Mouse (Mus musculus) layer of hippocampus, postnatal 36 days (tissue): Measurements from ENCODE around the gene Cdca5. TPM values are rescaled to one million over a fixed set of nuclear protein-coding genes. Genes with fewer than 3 reads are reported as not detected.
A peak's percentile ranks its signal among the peaks of the same experiment; 100 is the strongest.

Experiments used
- DNase-seq, 2 experiments: peaks; one replicate each; pipeline ENCODE4 v3.0.0; 2022
- total RNA-seq, 2 experiments: library from RNA; stranded (reverse); gene quantifications; 2 replicates each; pipeline ENCODE4 v1.2.3; 2021

Gene Cdca5
- total RNA-seq, 2 experiments from 2014 or later, result 0.17 to 0.43 TPM

DNA sequence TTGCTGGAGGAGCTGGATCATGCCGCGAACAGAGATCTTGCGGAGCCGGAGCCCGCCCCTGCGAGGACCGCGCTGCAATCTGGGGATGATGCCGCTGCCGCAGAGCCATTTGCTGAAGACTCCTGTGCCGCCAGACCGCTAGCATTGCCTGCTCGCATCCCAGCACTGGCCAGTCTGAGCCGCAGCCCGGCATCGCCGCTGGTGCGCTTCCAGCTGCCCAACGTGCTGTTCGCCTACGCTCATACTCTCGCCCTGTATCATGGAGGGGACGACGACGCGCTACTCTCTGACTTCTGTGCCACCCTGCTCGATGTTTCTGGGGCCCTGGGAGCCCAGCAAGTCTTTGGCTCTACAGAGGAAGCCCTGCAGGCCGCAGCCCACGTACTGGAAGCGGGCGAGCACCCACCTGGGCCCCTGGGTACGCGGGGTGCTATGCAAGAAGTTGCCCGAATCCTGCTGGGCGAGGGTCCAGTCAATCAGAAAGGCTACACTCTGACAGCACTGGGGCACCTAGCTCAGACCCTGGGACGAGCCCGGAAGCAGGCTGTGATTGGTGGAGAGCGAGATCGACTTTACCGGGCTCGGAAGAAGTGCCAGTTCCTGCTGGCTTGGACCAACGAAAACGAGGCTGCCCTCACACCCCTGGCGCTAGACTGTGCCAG lies 23.0 kb upstream of the Cdca5 start:
- peak; percentile 45 for DNase-seq

DNA sequence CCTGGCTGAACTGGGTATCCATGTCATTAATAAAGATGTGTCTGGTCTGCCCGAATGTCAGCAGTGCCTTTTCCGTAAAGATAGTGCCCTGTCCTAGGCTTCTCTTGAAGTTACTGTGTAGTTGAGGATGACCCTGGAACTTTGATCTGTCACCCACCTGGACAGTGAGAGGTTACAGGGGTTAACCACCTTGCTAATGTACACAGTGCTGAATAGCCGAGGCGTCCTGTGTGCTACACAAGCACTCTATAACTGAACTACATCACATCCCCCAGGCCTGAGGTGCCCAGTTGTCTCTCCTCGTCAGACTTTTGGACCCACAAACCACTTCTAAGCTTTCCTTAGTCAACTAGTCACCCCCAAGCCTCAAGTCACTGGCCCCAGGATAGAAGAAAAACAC lies 22.4 kb upstream of the Cdca5 start:
- DNase-seq, result no peak

DNA sequence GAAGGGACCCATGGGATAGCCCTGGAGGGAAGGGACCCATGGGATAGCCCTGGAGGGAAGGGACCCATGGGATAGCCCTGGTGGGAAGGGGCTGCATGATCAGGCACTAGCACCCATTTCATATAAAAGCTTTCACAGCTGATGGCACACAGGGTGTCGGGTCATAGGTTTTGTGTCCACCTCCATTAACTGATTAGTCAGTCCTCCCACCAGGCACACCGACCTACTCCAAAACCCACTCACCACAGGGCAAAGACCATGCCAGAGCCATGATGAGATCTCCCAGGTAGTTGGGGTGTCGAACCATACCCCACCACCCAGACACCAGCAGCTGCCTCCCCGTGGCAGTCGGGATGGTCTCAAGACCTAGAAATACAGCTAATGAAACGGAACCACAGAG lies 21.7 kb upstream of the Cdca5 start:
- no peak for DNase-seq

GRCm38 (mm10) chr19:6066571-6066970 lies 18.2 kb upstream of the Cdca5 start:
- DNase-seq, result peak in 1 of 2 experiments; percentile 21

- DNase-seq, result peak; percentile 75 to 81
Observed at GRCm38 (mm10) chr19:6067011-6067723, 17.6 kb upstream of the Cdca5 start.

GRCm38 (mm10) chr19:6067724-6068415 lies 16.9 kb upstream of the Cdca5 start, which contains the start of gene Tm7sf2:
Gene Tm7sf2 (minus strand): TSS chr19:6068373.
- peak; percentile 86 to 87 for DNase-seq

DNA sequence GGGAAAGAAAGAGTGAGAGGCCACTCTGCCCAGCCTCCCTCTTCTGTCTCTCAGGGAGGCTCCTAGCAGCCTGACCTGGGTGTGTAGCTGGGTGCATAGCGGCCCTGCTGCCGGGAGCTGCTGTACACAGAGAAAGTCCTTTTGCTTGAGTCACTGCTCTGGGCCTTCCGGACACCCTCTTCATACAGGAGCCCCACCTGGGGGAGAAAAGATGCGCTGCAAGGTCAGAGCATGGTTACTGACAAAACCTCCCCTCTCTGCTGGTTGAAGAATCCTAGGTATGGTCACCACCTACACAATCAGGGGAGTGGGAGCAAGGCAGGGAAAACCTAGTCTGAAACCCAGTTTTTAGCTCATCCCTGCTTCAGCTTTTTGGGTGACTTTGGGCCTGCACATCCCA lies 15.8 kb upstream of the Cdca5 start:
- DNase-seq, result no peak

- DNase-seq, result no peak
Observed at GRCm38 (mm10) chr19:6069851-6070250, 14.9 kb upstream of the Cdca5 start.

DNA sequence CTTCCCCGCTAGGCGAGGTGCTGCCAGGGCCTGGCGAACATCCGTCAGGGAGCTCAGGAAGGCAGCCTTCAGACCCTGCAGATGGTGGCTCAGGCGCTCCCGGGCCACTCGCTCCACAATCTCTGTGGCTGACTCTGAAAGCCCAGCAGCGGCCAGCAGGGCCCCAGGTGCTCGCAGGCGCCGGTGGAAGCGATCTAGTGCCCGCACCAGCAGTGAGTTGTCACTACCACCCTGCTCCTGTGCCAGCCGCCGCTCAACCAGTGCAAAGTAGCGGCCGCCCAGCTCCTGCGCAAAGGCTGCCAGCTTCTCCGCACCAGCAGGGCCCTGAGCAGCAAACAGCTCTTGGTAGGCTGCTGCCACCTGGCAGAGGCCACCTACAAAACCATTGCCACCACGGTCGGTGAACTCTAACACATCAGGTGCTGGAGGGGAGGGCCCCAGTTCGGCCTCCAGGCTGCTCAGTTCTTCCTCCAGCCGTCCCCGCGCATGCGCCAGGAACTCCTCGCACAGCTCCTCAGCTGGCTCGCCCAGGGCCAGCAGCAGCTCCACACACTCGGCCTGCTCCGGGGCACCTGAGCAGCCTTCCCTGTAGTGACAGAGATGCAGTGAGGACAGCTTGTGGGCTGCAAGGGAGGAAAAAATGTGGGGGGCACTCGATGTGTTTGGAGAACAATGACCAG lies 14.1 kb upstream of the Cdca5 start:
- DNase-seq, result no peak

DNA sequence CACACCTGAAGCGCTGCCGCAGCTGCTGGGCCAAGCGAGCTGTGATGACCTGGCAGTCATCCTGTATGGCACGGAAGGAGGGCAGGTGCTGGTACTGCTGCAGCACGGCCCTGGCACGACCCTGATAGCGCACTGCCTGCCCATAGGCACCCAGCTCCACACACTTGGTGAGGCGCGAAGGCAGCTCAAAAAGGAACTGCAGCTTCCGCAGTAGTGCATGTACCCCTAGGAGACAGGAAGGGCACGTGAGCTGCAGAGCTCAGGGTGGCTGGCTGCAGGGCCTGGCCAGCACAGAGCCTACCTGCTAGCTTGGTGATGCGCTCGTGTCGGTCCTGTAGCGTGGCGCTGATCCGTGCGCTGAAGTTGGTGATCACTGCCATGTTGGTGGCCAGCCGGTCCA lies 13.5 kb upstream of the Cdca5 start:
- no peak for DNase-seq

- no peak for DNase-seq
Observed at GRCm38 (mm10) chr19:6073889-6074288, 10.9 kb upstream of the Cdca5 start.

DNA sequence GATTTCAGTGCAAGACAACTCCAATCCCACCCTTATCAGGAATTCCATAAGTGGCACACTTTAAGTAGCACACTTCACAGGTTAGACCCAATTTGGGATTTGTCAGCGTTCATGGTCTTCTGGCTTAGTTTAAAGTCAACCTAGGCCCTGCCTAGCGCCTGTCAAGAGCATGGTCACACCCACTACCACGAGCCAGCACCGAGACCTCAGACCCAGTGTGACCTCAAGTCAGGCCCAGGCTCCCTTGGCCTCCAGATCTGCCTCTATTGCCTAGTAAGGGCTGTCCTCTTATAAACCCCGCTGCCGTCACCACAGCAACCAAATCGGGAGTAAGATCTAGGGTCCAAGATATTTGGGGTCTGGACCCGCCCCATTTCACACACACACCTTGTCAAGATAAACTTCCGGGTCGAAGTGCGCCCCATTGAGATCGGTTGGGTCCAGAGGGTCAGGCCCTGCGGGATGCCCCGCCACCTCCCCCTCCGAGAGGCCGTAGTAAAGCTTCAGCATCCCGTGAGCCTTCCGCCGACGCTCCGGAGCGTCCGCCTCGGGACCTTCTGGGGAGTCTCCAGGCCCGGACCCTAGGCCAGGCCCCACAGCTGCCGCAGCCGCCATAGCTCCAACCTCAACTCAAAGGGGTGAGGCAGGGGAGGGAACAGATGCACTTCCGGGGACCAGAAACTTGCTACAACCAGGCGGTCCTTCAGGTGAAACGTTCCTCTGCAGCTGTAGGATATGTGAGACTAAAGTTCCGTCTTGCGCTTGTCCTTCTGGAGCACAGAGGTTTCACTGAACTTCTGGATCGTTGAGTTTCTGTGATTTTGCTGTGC lies 8.0 kb upstream of the Cdca5 start, which contains the start of gene Vps51:
Gene Vps51 (minus strand): TSS at position 668 of the 830 bp plus-strand sequence.
- DNase-seq, result peak; percentile 79 to 83

DNA sequence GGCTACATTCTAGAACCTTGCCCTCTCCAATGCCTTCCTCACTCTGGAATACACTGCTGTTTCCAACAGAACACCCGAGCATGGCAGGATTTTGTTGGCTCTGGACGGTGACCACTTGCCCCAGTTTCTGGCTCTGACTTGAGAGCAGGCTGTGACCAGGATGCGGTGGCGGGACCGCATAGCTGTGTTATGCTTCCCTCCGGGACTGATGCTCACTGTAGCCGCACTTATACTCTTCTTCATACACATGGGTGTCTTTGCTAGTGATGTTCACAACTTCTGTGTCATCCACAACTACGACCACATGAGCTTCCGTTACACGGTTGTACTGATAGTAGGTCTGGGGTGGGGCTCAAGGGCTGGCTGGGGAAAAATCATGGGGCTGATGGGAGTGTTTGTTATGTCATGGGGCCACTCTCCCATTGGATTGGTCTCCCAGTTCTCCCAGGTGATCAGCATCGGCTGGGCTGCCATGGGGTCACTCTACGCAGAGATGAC lies 4.8 kb upstream of the Cdca5 start, which contains the start of gene Tmem262:
Gene Tmem262 (plus strand): TSS at position 51 of the 498 bp plus-strand sequence.
- DNase-seq, result no peak

DNA sequence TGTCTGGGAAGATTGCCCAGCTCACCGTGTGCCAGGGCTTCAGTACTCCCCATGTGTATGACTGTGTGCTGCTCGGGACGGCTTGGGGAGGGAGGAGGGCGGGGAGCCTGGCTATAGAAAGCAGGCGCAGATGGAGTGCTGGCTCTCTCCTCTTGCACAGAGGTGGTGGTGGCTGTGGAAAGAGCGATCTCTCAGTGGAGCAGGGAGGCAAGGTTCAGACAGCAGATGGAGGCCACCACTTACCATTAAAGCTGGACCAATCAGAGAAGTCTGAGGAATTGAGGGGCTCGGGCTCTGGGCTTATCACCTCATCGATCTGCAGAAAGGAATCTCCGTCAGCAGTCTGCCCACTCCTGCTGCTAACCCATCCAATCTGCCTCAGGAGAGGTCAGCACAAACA lies 2.6 kb upstream of the Cdca5 start, which contains the start of gene Gm28374:
Gene Gm28374 (minus strand): TSS at position 101 of the 400 bp plus-strand sequence.
- peak in 1 of 2 experiments; percentile 4 for DNase-seq

GRCm38 (mm10) chr19:6085417-6085879 lies 665 bp downstream of the Cdca5 start:
- peak in 1 of 2 experiments; percentile 5 for DNase-seq

GRCm38 (mm10) chr19:6088841-6089240 lies 4.1 kb downstream of the Cdca5 start:
- no peak for DNase-seq

GRCm38 (mm10) chr19:6094119-6094518 lies 9.3 kb downstream of the Cdca5 start, which contains the start of gene AC131692.1:
Gene AC131692.1 (plus strand): TSS chr19:6094419.
- DNase-seq, result no peak

GRCm38 (mm10) chr19:6097847-6098246 lies 13.1 kb downstream of the Cdca5 start:
- DNase-seq, result no peak

DNA sequence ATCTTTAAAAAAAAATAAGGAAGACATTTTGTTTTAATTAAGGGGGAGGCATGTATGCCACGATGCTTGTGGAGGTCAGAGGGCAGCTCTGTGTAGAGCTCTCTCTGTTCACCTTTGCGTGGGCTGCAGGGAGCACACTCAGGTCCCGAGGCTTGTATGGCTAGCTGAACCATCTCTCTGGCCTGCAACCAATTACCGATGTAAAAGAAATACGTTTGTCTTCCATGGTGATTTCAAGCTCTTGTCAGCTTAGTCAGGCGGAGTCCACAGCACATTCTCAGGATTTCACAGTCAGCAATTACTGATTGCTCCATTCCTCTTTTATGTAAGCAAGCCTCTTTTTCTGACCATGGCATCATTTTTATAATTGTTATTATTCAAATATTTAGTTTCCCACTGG lies 16.4 kb downstream of the Cdca5 start:
- no peak for DNase-seq

DNA sequence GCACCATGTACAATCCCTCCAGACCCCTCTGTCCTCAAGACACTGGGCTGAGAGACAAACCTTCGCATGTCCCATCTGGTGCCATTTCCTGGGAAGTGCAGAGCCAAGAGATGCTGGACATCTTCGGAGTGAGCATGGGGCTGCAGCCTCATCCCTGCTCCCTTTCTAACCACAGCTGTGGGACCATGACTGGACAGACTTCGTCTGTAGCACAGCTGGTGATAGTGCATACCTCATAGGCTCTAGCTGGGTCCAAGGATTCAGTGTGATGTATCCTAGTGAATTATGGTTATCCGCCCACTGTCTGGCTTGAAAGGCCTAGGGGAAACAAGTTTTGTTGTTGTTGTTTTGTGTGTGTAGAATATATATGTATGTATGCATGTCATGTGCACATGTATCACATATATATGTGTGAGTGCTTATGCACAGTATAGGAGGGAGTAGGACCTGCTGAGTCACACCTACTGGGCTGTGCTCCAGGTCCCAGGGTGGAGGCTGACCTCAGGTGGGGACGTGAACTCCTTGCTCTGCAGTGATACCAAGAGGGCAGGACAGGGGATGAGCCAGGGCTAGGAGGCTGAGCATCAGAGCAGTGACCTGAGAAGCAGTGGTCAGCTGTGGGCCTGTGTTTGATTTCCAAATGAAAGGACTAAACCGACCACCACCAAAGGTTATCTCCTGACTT lies 17.5 kb downstream of the Cdca5 start:
- DNase-seq, result no peak

GRCm38 (mm10) chr19:6104476-6104875 lies 19.7 kb downstream of the Cdca5 start:
- DNase-seq, result no peak
